Mouse (Mus musculus) thymus, postnatal 10 days (tissue): ENCODE results near the gene Styx.
A peak's percentile ranks its signal among the peaks of the same experiment; 100 is the strongest.

Source experiments
- DNase-seq, 2 experiments: peaks; one replicate each; pipeline ENCODE4 v3.0.0; 2021; ENCODE audit warnings: low spot score in 2 of 2

Styx gene

GRCm38 (mm10) chr14:45350931-45351859 is at the start of gene Styx:
Gene Styx, plus strand, starts transcription at chr14:45351093.
- peak; percentile 92 to 96 for DNase-seq

GRCm38 (mm10) chr14:45303939-45304338 is 47.0 kb upstream of the Styx start:
- DNase-seq: no peak

DNA sequence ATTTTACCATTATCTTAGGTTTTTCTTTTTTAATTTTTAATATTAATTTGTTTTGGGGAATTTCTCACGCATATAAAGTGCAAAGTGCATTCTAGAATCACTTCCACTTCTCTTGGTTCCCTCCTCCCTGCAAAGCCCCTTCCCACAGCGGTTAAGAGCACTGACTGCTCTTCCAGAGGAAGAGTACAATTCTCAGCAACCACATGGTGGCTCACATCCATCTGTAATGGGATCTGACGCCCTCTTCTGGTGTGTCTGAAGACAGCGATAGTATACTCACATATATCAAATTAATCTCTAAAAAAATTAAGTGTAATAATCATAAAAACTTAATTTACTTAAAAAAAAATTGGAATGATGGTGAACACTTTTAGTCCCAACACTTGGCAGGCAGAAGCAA is 46.5 kb upstream of the Styx start:
- DNase-seq: no peak

DNA sequence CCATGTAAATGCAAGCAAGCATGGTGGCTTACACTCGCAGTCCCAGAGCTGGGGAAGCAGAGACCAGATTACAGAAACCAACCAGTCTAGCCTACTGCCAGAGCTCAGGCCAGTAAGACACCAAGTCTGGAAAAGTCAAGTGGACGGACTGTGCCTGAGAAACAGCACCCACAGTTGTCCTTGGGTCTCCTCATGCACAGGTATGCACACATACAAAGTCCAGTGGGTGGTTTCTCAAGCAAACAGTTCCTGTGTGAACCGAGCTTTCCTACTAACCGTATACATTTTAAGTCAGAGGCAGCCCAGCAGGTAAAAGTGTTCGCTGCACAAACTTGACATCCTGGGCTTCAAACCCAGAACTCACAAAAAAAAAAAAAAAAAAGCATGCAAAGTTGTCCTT is 45.0 kb upstream of the Styx start:
- DNase-seq: no peak

- DNase-seq: no peak
Measured at GRCm38 (mm10) chr14:45307630-45308328, 43.1 kb upstream of the Styx start.

GRCm38 (mm10) chr14:45309646-45310045 is 41.2 kb upstream of the Styx start:
- DNase-seq: no peak

GRCm38 (mm10) chr14:45310101-45310500 is 40.8 kb upstream of the Styx start:
- no peak for DNase-seq

- no peak for DNase-seq
Measured at GRCm38 (mm10) chr14:45316927-45317326, 34.0 kb upstream of the Styx start.

- peak in 1 of 2 experiments; percentile 28 for DNase-seq
Measured at GRCm38 (mm10) chr14:45317921-45318411, 32.9 kb upstream of the Styx start.

- peak; percentile 62 to 72 for DNase-seq
Measured at GRCm38 (mm10) chr14:45318426-45319236, 32.3 kb upstream of the Styx start, which contains the start of gene Ero1l. Gene Ero1l, minus strand, starts transcription at chr14:45318771.

GRCm38 (mm10) chr14:45319237-45319610 is 31.7 kb upstream of the Styx start:
- no peak for DNase-seq

DNA sequence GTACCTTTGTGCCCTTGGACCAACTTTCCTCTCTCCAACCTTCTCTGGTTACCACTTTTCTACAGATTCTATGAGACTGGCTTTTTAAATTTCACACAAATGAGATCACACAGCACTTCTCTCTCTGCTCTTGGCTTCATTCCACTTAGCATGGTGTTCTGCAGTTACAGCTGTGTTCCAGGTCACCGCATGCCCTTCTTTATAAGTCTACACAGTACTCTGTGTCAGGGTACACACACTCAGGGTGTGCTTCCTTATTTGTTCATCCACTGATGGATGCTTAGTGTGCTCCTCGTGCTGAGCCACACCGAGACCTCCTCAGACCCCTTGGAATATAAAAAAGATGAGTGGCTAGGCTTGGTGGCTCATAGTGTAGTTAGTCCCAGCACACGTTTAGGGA is 30.8 kb upstream of the Styx start:
- DNase-seq: no peak

DNA sequence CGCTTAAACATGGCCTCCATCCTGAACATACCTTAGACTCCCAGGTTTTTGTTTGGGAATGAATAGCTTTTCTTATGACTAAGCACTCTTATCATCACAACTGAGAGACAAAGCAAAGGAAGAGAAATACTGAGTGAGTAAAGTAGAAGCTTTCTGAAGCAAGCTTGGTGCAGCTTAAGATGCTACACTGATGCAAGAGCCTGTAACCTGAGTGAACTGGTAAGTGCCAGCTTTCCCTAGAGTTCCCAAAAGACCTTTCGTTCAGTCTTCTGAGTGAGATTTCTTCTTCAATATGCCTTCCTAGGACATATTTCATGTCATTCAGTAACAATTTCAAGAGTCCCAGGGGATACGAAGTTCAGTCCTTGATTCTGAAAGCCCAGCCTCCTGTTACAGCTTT is 29.8 kb upstream of the Styx start:
- DNase-seq: no peak

DNA sequence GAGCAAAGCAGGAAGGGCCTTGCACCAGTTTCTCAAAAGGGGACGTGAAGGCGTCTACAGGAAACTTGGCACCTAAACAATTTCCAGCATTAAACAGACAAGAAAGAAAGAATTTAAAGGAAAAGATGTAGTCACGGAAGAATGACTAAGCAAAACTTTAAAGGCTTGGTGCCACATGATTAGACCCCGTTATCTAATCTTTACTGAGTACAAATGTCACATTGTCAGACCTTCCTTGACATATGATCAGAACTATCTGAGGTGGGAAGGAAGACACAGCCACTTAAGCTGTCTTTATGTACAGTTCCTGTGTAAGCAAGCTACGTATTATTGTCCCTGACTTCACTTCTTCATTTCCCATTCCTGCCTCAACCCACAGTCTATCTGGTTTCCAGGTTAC is 29.3 kb upstream of the Styx start:
- no peak for DNase-seq

- DNase-seq: no peak
Measured at GRCm38 (mm10) chr14:45322450-45322849, 28.4 kb upstream of the Styx start.

GRCm38 (mm10) chr14:45323320-45323719 is 27.6 kb upstream of the Styx start:
- DNase-seq: no peak

- no peak for DNase-seq
Measured at GRCm38 (mm10) chr14:45325471-45325870, 25.4 kb upstream of the Styx start.

GRCm38 (mm10) chr14:45328072-45328713 is 22.7 kb upstream of the Styx start:
- DNase-seq: peak in 1 of 2 experiments; percentile 15

- DNase-seq: no peak
Measured at GRCm38 (mm10) chr14:45329018-45329588, 21.8 kb upstream of the Styx start.

GRCm38 (mm10) chr14:45329589-45330181 is 21.2 kb upstream of the Styx start, which contains the start of gene Psmc6:
Gene Psmc6, plus strand, starts transcription at chr14:45329788.
- peak; percentile 85 to 89 for DNase-seq
